Mouse (Mus musculus) left cerebral cortex, postnatal 36 days (tissue): Measurements from ENCODE around the gene Ube2l3. TPM values are rescaled to one million over a fixed set of nuclear protein-coding genes. Genes with fewer than 3 reads are reported as not detected.
A peak's percentile ranks its signal among the peaks of the same experiment; 100 is the strongest.
"Not testable (repeated sequence)": the region's sequence is repeated elsewhere in the genome, so short reads cannot be mapped to it uniquely, and the experiment has no call there.

ENCODE experiments used
- DNase-seq, 2 experiments: peaks; one replicate each; pipeline ENCODE4 v3.0.0; 2021 to 2022; ENCODE audit warnings: low spot score in 2 of 2, mixed read lengths in 1 of 2
- intact Hi-C: fragments of 180-260 bp; cut with DNase I; formaldehyde crosslinking; loops from one replicate; pipeline ENCODE4 v1.15.1; 2025
- total RNA-seq, 2 experiments: library from RNA; stranded (reverse); gene quantifications; 2 replicates each; pipeline ENCODE4 v1.2.3; 2021

The Ube2l3 gene
- total RNA-seq: 100 to 1,000 TPM; 123 to 145 TPM

- intact Hi-C loops: loop anchor here (5.0 kb wide), 2 partner anchors 55 to 70 kb away; partner anchors contain the start of genes Ccdc116 and Sdf2l1
- no peak for DNase-seq
Measured at GRCm38 (mm10) chr16:17202549-17202948, at the start of gene Ube2l3. Ube2l3 (minus strand) TSS chr16:17202649.

- DNase-seq: no peak
- intact Hi-C loops: no loop called here
Measured at GRCm38 (mm10) chr16:17251539-17251938, 49.1 kb upstream of the Ube2l3 start.

GRCm38 (mm10) chr16:17249135-17249534 is 46.7 kb upstream of the Ube2l3 start:
- no peak for DNase-seq
- intact Hi-C loops: no loop called here

GRCm38 (mm10) chr16:17247727-17248126 is 45.3 kb upstream of the Ube2l3 start:
- intact Hi-C loops: no loop called here
- no peak for DNase-seq

- intact Hi-C loops: no loop called here
- no peak for DNase-seq
Measured at GRCm38 (mm10) chr16:17244996-17245395, 42.5 kb upstream of the Ube2l3 start.

- intact Hi-C loops: no loop called here
- DNase-seq: no peak
Measured at GRCm38 (mm10) chr16:17243731-17244130, 41.3 kb upstream of the Ube2l3 start.

- intact Hi-C loops: no loop called here
- DNase-seq: no peak
Measured at GRCm38 (mm10) chr16:17239409-17239808, 37.0 kb upstream of the Ube2l3 start.

GRCm38 (mm10) chr16:17237634-17238033 is 35.2 kb upstream of the Ube2l3 start:
- intact Hi-C loops: no loop called here
- no peak for DNase-seq

GRCm38 (mm10) chr16:17234916-17235665 is 32.6 kb upstream of the Ube2l3 start:
- intact Hi-C loops: loop anchor here (5.0 kb wide), 1 partner anchor 42 kb away; the partner anchor contains the start of gene Tmem191c
- DNase-seq: peak; percentile 55

GRCm38 (mm10) chr16:17234499-17234895 is 32.0 kb upstream of the Ube2l3 start:
- peak; percentile 47 to 60 for DNase-seq
- intact Hi-C loops: loop anchor here (5.0 kb wide), 1 partner anchor 43 kb away; the partner anchor contains the start of gene Tmem191c

GRCm38 (mm10) chr16:17233702-17234498 is 31.5 kb upstream of the Ube2l3 start:
- DNase-seq: peak; percentile 39 to 43
- intact Hi-C loops: loop anchor here (5.0 kb wide), 1 partner anchor 43 kb away; the partner anchor contains the start of gene Tmem191c

GRCm38 (mm10) chr16:17232794-17233701 is 30.6 kb upstream of the Ube2l3 start, which contains the start of gene Hic2:
Hic2 (plus strand) TSS chr16:17233572.
- DNase-seq: peak; percentile 89
- intact Hi-C loops: loop anchor here (5.0 kb wide), 1 partner anchor 44 kb away; the partner anchor contains the start of gene Tmem191c

- DNase-seq: not testable (repeated sequence)
- intact Hi-C loops: loop anchor here (5.0 kb wide), 1 partner anchor 46 kb away; the partner anchor contains the start of gene Tmem191c
Measured at GRCm38 (mm10) chr16:17231523-17231922, 29.1 kb upstream of the Ube2l3 start.

- no peak for DNase-seq
- intact Hi-C loops: no loop called here
Measured at GRCm38 (mm10) chr16:17226496-17226895, 24.0 kb upstream of the Ube2l3 start.

- no peak for DNase-seq
- intact Hi-C loops: no loop called here
Measured at GRCm38 (mm10) chr16:17225584-17225983, 23.1 kb upstream of the Ube2l3 start.

- DNase-seq: peak; percentile 96 to 97
- intact Hi-C loops: no loop called here
Measured at GRCm38 (mm10) chr16:17222197-17222596, 19.7 kb upstream of the Ube2l3 start.

- intact Hi-C loops: no loop called here
- no peak for DNase-seq
Measured at GRCm38 (mm10) chr16:17220127-17220733, 17.8 kb upstream of the Ube2l3 start.

GRCm38 (mm10) chr16:17216934-17217633 is 14.6 kb upstream of the Ube2l3 start:
- intact Hi-C loops: no loop called here
- DNase-seq: no peak
